Mouse (Mus musculus) brain, embryonic 14.5 days (tissue): Measurements from ENCODE around the gene Ugt2a2.

Experiments used
- CTCF ChIP-seq: fragments of 200-500 bp; IDR thresholded peaks from 2 replicates; pipeline ENCODE4 v1.5.1; 2012; ENCODE audit warnings: inconsistent platforms, mild to moderate bottlenecking, moderate library complexity, borderline replicate concordance; ENCODE audit not compliant: insufficient read depth, insufficient read length; ENCODE audit errors: extremely low read depth
- POLR2A ChIP-seq: fragments of 200-500 bp; IDR thresholded peaks from 2 replicates; pipeline ENCODE4 v1.6.1; 2012; ENCODE audit warnings: mild to moderate bottlenecking, inconsistent platforms, borderline replicate concordance; ENCODE audit not compliant: poor library complexity, insufficient read depth, insufficient read length, severe bottlenecking; ENCODE audit errors: extremely low read depth

GRCm38 (mm10) chr5:87436264-87436663, 45.8 kb downstream of the Ugt2a2 start:
- TF ChIP-seq POLR2A (no peak), CTCF (peak; percentile 35; the same call in 1 of the 2 replicates)
